Mouse (Mus musculus): ENCODE measurements around the gene Srgap1.

DNA sequence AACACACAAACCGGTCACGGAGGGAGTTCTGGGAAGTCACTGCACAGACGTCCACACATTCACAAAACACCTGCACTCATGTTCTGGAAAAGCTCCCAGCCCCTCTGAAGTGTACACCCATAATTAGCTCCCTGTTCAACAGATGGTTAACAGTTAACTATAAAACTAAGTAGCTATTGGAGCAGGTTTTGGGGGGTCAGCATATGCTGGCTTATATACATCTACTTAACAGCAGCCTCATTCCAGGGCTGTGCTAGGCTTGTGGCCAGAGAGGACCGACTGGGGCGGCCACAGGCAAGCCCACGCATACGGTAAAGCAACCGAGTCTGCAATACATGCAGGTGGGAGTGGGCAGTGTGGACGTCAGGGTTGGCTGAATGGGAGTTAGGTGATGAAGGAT, 169.2 kb downstream of the Srgap1 start:
- no peak for TF ChIP-seq CTCF (IDR thresholded peaks at IDR 0.05; ENCODE audit: low read depth, low read length)
- no peak for TF ChIP-seq GATA1 (IDR thresholded peaks at IDR 0.05; ENCODE audit: borderline replicate concordance, low read length)
- no peak for TF ChIP-seq TAL1 (conservative IDR thresholded peaks at IDR 0.05; ENCODE audit: low read depth, low read length)
- no peak for TF ChIP-seq POLR2AphosphoS5 (IDR thresholded peaks at IDR 0.05; ENCODE audit: insufficient replicate concordance, low read depth, low read length)

All from G1E (cell line).